Mouse (Mus musculus): ENCODE measurements around the gene Gm3646.

- TF ChIP-seq CTCF (IDR thresholded peaks at IDR 0.05; ENCODE audit: extremely low read depth, insufficient read depth, insufficient read length, insufficient replicate concordance): no peak
- TF ChIP-seq POLR2A (IDR thresholded peaks at IDR 0.05; ENCODE audit: low read depth, low read length): no peak
Measured at GRCm38 (mm10) chr1:39773991-39774729, 31.0 kb downstream of the Gm3646 start.
